Mouse (Mus musculus) heart, postnatal 0 days (tissue): ENCODE data around the gene Bbs10.

Source experiments
- CTCF ChIP-seq: IDR thresholded peaks from 2 replicates; pipeline ENCODE4 v1.5.1; 2016; ENCODE audit warnings: antibody characterized with exemption, control low read depth, low read depth
- EP300 ChIP-seq: IDR thresholded peaks from 2 replicates; pipeline ENCODE4 v1.6.1; 2016; ENCODE audit warnings: antibody characterized with exemption, low read depth

DNA sequence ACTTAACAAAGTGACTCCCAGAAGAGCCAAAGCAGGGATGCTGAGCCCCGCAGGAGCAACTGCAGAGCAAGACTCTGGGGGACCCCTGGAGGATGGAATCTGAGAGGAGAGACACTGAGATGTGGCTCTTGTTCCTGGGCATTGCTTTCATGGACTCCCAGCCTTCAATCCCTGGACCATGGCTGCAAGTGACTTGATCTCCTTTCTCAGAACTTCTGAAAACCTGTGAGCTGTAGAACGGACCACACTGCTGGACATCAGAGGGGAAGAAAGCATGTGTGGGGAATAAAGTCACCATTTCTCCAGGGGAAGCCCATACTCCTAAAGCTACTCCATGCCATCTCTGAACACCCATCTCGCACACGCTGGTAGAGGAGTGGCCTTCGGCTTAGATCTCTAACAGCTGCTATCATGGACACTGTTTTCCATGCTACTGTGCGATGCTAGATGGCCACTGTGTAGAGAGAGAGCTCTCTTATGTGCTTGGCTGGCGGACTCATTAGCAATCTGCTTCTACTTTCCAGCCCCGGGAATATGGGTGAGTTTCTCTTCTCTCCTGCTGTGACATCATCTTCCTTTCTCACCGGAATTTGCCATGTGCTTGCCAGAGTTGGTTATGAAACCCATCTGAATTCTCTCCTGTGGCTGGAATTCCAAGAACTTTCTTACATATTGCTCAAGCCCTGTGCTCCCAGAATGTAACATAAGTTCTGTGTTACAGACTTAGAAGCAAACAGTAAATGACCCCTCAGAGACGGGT is 16.3 kb downstream of the Bbs10 start:
- no peak for TF ChIP-seq EP300
- TF ChIP-seq CTCF: no peak
